Mouse (Mus musculus) hindbrain, postnatal 0 days (tissue): ENCODE data around the gene Ctdspl. TPM values are rescaled to one million over a fixed set of nuclear protein-coding genes. Genes with fewer than 3 reads are reported as not detected.

Source experiments
- ATAC-seq: fragments of 200-750 bp; cut with Nextera tagmentation; 2 replicates; pipeline ENCODE4 v1.8.0; 2017; ENCODE audit warnings: mild to moderate bottlenecking, moderate TSS enrichment, moderate library complexity
- DNase-seq: peaks from one replicate; pipeline ENCODE4 v3.0.0-alpha.2; 2015; ENCODE audit warnings: low spot score
- H3K27ac ChIP-seq: fragments of 300-500 bp; sonication (generic); 2 replicates; pipeline ENCODE4 v1.5.1; 2014; ENCODE audit warnings: mild to moderate bottlenecking
- H3K27me3 ChIP-seq: fragments of 300-500 bp; sonication (generic); 2 replicates; pipeline ENCODE4 v1.6.1; 2014; ENCODE audit warnings: low read length, mixed read lengths; ENCODE audit not compliant: insufficient read depth
- H3K36me3 ChIP-seq: fragments of 300-500 bp; sonication (generic); 2 replicates; pipeline ENCODE4 v1.6.1; 2014; ENCODE audit warnings: low read length, mixed read lengths; ENCODE audit not compliant: insufficient read depth
- H3K4me1 ChIP-seq: fragments of 300-500 bp; sonication (generic); 2 replicates; pipeline ENCODE4 v1.6.1; 2014; ENCODE audit warnings: antibody characterized with exemption, low read length, mixed read lengths; ENCODE audit not compliant: insufficient read depth
- H3K4me2 ChIP-seq: fragments of 300-500 bp; sonication (generic); 2 replicates; pipeline ENCODE4 v1.6.1; 2014; ENCODE audit warnings: low read depth, mild to moderate bottlenecking, low read length, moderate library complexity, mixed read lengths
- H3K4me3 ChIP-seq: fragments of 300-500 bp; sonication (generic); 2 replicates; pipeline ENCODE4 v1.5.1; 2014; ENCODE audit warnings: low read length
- H3K9ac ChIP-seq: fragments of 300-500 bp; sonication (generic); replicated peaks from 2 replicates; pipeline ENCODE4 v1.6.1; 2014; ENCODE audit warnings: mild to moderate bottlenecking, low read length, moderate library complexity, mixed read lengths
- H3K9me3 ChIP-seq: fragments of 300-500 bp; sonication (generic); 2 replicates; pipeline ENCODE4 v1.6.1; 2016; ENCODE audit warnings: low read length, mixed read lengths
- CTCF ChIP-seq: IDR thresholded peaks from 2 replicates; pipeline ENCODE4 v1.5.1; 2016; ENCODE audit warnings: antibody characterized with exemption, control low read depth, low read depth
- WGBS: fragments of 180-500 bp; shearing (Covaris S2); extraction: QIAGEN DNeasy Blood & Tissue Kit; methylation state at CpG from one replicate; pipeline ENCODE4 v1.1.7; 2014; 5-methylcytosine and 5-hydroxymethylcytosine counted together
- polyA plus RNA-seq: library from polyadenylated mRNA; unstranded; fragments of >200 nt; fragmentation: Nextera tagmentation; extraction: Ambion mirVana; gene quantifications from 2 replicates; pipeline ENCODE4 v1.2.1, GENCODE M21; 2015
- total RNA-seq: library from RNA; depleted of rRNA; stranded (reverse); fragments of >200 nt; gene quantifications from 2 replicates; pipeline ENCODE4 v1.2.3, GENCODE M21; 2014

The Ctdspl gene
- total and polyA plus RNA-seq, 2 experiments from 2014 or later: 5.5 to 8.4 TPM

DNA sequence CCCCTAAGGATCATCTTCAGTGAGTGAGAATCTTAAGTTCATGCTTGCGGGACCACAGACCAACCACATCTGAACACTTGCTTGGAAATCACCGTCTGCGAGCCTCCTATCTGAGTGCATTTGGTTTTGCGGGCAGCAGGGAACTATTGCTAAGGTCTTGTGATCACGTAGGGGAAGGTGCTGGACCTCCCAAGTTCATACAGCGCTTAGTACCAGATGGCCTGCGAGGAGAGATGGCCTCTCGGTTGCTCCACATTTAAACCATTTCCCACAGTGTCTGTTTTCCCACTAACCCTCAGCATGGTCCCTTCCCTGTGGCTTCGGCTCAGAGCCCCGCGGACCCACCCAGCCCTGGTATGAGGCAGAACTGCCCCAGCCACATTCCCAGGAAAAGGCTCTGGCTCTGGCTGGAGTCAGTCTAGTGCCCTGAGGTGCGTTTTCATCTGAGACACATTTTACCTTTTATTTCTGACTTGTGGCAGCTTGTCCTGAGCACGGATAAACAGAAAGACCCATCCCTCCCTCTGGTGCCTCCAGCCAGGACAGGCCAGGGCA lies 84.0 kb downstream of the Ctdspl start:
- Histone ChIP-seq H3K9ac (no peak overlapping the region), H3K27me3 (no peaks in the 10 kb centered on the region), H3K36me3 (0 out of 2 replicates have a peak, but pooled peaks cover 4% of the 10 kb centered on the region), H3K4me2 (no peak overlapping the region), H3K4me3 (no peak overlapping the region), H3K4me1 (peaks cover 1% of the 10 kb centered on the region; the same call in 1 of the 2 replicates), H3K9me3 (no peaks in the 10 kb centered on the region), H3K27ac (no peak overlapping the region)
- ATAC-seq (no peak), DNase-seq (no peak)
- TF ChIP-seq CTCF: no peak
- WGBS: 89% methylated on average over 13 of the region's 13 CpGs

GRCm38 (mm10) chr9:119016785-119017507 lies 90.7 kb downstream of the Ctdspl start:
- no peak overlapping the region for H3K4me2 ChIP-seq
- DNase-seq (no peak), ATAC-seq (no peak)
- H3K27ac ChIP-seq: no peak overlapping the region
- 85% methylated on average over 7 of the region's 7 CpGs for WGBS
- H3K9me3 ChIP-seq: no peaks in the 10 kb centered on the region
- H3K36me3 ChIP-seq: peaks cover 15% of the 10 kb centered on the region; the same call in 1 of the 2 replicates
- no peaks in the 10 kb centered on the region for H3K4me1 ChIP-seq
- no peak overlapping the region for H3K9ac ChIP-seq
- no peaks in the 10 kb centered on the region for H3K27me3 ChIP-seq
- no peak for TF ChIP-seq CTCF
- H3K4me3 ChIP-seq: no peak overlapping the region

DNA sequence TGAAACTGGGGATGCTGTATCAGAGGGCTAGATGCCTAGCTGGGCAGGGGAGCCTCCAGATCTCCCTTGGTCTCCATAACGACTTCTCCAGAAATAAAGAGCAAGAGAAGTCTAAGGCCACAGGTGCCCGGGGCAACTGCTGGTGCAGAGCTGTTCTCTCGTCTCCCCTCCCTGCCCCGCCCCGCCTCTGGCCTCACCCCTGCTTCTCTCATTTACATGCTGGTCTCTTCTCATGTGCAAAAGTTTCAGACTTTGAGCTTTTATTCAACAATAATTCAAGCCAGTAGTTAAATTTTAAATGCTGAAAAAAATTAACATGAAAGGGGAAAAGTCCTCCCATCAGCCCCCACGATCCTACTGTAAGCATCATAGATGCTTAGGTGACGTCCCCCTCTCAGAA lies 95.5 kb downstream of the Ctdspl start:
- no peak for DNase-seq
- Histone ChIP-seq H3K9me3 (no peaks in the 10 kb centered on the region), H3K27me3 (no peaks in the 10 kb centered on the region), H3K4me1 (no peaks in the 10 kb centered on the region), H3K27ac (no peak overlapping the region), H3K4me3 (no peak overlapping the region), H3K36me3 (peaks cover 11% of the 10 kb centered on the region; the same call in 1 of the 2 replicates), H3K4me2 (no peak overlapping the region), H3K9ac (no peak overlapping the region)
- no peak for TF ChIP-seq CTCF
- WGBS: 78% methylated on average over 7 of the region's 7 CpGs
- no peak for ATAC-seq

DNA sequence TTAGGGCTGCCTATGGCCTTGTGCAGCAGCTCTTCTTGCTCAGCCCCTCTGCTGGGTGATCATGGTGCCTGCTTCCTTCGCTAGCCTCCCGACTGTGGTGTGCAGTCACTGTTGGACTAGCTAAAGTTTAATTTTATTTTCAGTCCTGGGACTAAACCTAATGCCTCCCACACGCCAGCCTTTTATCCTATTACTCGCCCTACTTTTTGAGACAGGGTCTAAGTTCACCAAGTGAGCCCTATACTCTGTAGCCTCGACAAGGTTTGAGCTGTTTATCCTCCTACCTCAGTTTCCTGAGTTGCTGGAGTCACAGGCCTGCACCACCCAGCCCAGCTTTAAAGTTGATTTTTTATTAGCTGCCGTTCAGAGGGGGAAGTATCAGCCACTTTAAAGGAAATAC lies 99.0 kb downstream of the Ctdspl start:
- H3K4me1 ChIP-seq: no peaks in the 10 kb centered on the region
- no peak for DNase-seq
- no peak for TF ChIP-seq CTCF

DNA sequence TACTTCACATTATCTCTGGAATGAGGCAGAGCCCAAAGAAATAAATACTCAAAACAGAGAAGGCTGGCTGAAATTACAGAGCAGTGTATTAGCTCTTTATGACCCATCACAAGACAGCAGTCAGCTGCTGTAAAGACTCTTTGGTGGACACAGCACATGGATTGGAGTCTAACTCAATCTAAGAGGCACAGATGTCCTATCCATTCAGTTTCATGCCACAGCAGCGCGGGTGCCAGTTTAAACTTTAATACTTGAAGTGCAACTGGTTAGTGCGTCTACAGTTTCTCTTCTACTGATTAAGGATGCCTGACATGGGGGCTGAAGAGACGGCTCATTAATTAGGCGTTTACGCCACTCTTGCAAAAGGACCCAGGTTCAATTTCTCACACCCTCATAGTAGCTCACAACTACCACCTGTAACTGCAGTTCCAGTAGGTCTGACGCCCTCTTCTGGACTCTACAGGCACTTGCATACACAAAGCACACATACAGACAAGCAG lies 99.6 kb downstream of the Ctdspl start:
- Histone ChIP-seq H3K9ac (no peak overlapping the region), H3K27me3 (no peaks in the 10 kb centered on the region), H3K4me3 (no peak overlapping the region), H3K27ac (no peak overlapping the region), H3K4me2 (no peak overlapping the region), H3K9me3 (no peaks in the 10 kb centered on the region), H3K4me1 (no peaks in the 10 kb centered on the region), H3K36me3 (no peaks in the 10 kb centered on the region)
- ATAC-seq (no peak), DNase-seq (no peak)
- no peak for TF ChIP-seq CTCF
- WGBS: 86% methylated on average over 7 of the region's 7 CpGs

More for the DNA sequence above, 99.0 kb downstream of the Ctdspl start:
- Histone ChIP-seq H3K27me3 (no peaks in the 10 kb centered on the region), H3K36me3 (no peaks in the 10 kb centered on the region), H3K4me2 (no peak overlapping the region), H3K9me3 (no peaks in the 10 kb centered on the region), H3K4me3 (no peak overlapping the region), H3K9ac (no peak overlapping the region), H3K27ac (no peak overlapping the region)
- 84% methylated on average over 6 of the region's 6 CpGs for WGBS
- no peak for ATAC-seq

DNA sequence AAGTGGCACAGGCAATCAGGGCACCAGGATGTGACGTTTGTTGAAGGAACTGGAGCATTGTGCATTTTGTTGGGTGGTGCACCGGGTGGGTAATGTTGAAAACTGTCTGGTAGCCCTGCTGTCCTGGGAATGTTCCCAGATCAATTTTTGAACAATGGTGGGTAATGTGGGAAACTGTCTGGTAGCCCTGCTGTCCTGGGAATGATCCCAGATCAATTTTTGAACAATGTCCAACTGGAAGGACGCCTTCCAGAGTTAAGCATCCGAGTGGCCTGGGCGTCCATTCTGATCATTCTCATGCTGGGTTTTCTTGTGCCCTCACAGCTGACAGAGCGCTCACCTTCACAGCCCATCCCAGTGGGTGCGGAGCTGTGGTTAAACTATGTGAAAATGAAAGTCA lies 101.1 kb downstream of the Ctdspl start:
- TF ChIP-seq CTCF: no peak
- Histone ChIP-seq H3K27me3 (no peaks in the 10 kb centered on the region), H3K4me2 (no peak overlapping the region), H3K9me3 (no peaks in the 10 kb centered on the region), H3K9ac (no peak overlapping the region), H3K27ac (no peak overlapping the region), H3K4me3 (no peak overlapping the region), H3K36me3 (0 out of 2 replicates have a peak, but pooled peaks cover 3% of the 10 kb centered on the region), H3K4me1 (no peaks in the 10 kb centered on the region)
- 67% methylated on average over 7 of the region's 7 CpGs for WGBS
- ATAC-seq (no peak), DNase-seq (no peak)
